Mouse (Mus musculus): Measurements from ENCODE around the gene Adamts1. TPM values are rescaled to one million over a fixed set of nuclear protein-coding genes. Genes with fewer than 3 reads are reported as not detected.

The Adamts1 gene
- 11.4 and 13.9 TPM in 2 replicates for polyA plus RNA-seq (2015; fragmentation: Nextera tagmentation; extraction: Ambion mirVana)

DNA sequence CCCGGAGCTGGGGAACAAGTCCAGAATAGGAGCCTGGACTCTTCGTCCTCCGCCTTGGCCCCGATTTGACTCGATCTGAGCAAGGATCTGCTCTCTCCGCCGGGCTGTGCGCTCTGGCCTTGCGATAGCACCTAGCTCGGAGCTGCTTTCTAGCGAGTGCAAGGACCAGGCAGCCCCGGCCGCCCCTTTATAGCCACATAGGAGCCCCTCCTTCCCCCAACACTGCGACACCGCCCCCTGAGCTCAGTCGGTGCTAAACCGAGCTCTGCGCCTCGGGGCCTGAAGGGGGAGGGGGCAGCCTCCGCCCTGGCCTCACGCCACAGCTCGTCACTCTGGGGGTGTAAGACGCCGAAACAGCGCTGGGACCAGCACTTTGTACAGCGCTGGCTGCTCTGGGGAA lies at the start of gene Adamts1:
Gene Adamts1 (minus strand): TSS at position 160 of the 400 bp plus-strand sequence.
- Histone ChIP-seq H3K4me2 (peak within 1 kb of the TSS; percentile 100), H3K9me3 (no peaks in the 10 kb centered on the region), H3K27me3 (peaks cover 11% of the 10 kb centered on the region; the same call in 1 of the 2 replicates), H3K4me3 (peak within 1 kb of the TSS; percentile 54), H3K4me1 (replicated peaks) (peaks cover 30% of the 10 kb centered on the region), H3K27ac (replicated peaks) (peak within 1 kb of the TSS; percentile 79), H3K36me3 (no peaks in the 10 kb centered on the region), H3K9ac (peak within 1 kb of the TSS; percentile 63)
- under 1% methylated on average over 26 of the region's 26 CpGs for WGBS
- ATAC-seq (ENCODE audit: low FRiP score, low read depth) = peak; percentile 76

DNA sequence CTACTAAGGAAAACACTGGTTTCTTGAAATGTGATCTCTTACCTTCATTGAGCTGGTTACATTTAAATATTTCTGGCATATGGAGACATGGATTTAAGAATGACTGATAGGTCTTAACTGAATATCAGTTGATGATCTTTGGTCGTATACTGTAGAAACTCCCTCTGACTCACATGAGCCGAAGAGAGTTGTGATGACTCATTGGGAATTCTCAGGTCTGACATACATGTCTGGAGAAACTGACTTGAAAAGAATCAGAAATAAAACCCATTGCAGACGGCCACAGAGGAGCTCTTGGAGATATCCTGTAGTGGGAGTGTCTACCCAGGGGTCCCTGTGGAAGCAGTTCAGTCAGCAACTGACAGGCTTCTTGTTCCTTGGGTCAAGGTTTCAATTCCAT lies 24.2 kb upstream of the Adamts1 start:
- no peaks in the 10 kb centered on the region for H3K4me1 ChIP-seq (replicated peaks)
- H3K9me3 ChIP-seq = no peaks in the 10 kb centered on the region
- H3K27ac ChIP-seq (replicated peaks) = no peak overlapping the region
- ATAC-seq (ENCODE audit: low FRiP score, low read depth) = no peak
- H3K36me3 ChIP-seq = no peaks in the 10 kb centered on the region
- 80% methylated on average over 3 of the region's 3 CpGs for WGBS
- no peak overlapping the region for H3K9ac ChIP-seq
- H3K27me3 ChIP-seq = no peaks in the 10 kb centered on the region
- H3K4me2 ChIP-seq = no peak overlapping the region
- no peak overlapping the region for H3K4me3 ChIP-seq

DNA sequence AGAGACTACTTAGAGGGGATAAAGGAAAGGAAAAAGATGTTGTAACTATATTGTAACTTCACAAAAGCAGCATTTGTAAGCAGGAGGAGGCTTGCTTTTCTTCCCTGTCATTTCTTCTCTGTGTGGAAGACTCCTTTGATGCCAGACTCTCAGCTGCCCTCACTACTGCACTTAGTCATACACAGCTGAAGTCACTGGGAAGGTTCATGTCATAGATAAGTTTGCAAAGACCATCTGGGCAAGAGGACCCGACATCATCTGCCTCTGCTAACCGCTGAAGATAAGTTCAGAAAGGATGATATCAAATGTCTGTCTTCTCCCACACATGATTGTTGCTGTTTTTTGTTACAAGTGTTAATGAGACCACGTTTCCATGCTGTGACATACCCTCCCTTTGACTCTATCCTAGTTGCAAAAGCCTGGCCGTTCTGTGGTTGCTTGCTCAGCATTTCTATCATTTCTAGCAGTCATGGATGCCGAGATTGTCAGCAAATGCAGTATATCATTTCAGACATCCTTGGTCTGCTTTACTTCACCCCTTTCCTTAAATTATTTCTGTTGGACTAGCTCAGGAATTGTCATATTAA lies 19.5 kb upstream of the Adamts1 start:
- no peak for ATAC-seq (ENCODE audit: low FRiP score, low read depth)

DNA sequence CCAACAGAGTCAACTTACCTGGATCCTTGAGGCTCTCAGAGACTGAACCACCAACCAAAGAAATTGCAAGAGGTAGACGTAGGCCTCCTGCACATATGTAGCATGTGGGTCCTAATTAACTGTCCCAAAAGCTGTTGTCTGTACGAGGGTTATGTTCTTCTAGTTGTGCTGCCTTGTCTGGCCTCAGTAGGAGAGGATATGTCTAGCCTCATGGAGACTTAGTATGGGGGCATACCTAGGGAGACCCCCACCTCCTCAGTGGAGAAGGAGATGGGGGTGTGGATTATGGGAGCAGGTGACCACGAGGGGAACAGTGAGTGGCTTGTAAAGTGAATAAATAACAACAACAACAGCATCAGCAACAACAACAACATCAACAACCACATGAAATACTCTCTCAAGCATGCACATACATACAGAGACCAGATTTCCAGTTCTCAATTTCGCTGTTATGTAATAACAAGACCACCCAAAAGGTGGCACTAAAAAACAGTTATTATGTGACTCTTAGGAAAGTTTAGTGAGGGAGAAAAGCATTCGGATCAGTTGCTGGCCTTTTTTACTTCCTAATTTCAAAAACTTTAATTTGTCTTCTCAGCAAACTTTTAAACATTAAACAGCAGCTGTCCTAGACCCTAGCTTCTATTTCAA lies 17.0 kb upstream of the Adamts1 start:
- 60% methylated on average over 5 of the region's 5 CpGs for WGBS
- H3K4me3 ChIP-seq = no peak overlapping the region
- H3K27ac ChIP-seq (replicated peaks) = no peak overlapping the region
- ATAC-seq (ENCODE audit: low FRiP score, low read depth) = peak; percentile 61
- no peaks in the 10 kb centered on the region for H3K36me3 ChIP-seq
- H3K9me3 ChIP-seq = no peaks in the 10 kb centered on the region
- no peaks in the 10 kb centered on the region for H3K4me1 ChIP-seq (replicated peaks)
- no peak overlapping the region for H3K9ac ChIP-seq
- H3K27me3 ChIP-seq = no peaks in the 10 kb centered on the region
- no peak overlapping the region for H3K4me2 ChIP-seq

More for the DNA sequence above, 19.5 kb upstream of the Adamts1 start:
- Histone ChIP-seq H3K27me3 (no peaks in the 10 kb centered on the region), H3K4me2 (no peak overlapping the region), H3K9ac (no peak overlapping the region), H3K9me3 (no peaks in the 10 kb centered on the region), H3K36me3 (no peaks in the 10 kb centered on the region), H3K27ac (replicated peaks) (no peak overlapping the region), H3K4me1 (replicated peaks) (no peaks in the 10 kb centered on the region), H3K4me3 (no peak overlapping the region)
- WGBS = 83% methylated on average over 5 of the region's 5 CpGs

DNA sequence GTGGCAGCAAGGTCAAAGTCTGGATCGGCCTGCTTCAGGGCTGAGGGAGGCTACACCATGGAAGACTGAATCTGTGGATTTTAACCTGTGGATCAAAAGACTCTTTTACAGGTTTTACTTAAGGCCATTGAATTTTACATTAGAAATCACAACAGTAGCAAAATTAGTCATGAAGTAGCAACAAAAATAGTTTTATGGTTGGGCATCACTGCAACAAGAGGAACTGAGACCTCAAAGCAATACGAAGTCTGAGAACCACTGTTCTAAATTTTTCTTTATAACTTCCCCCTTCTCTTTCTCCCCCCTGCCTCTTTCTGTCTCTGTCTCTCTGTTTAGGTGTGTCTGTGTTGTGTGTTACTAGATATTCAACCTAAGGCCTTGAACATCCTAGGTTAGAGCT lies 11.2 kb upstream of the Adamts1 start:
- WGBS = 97% methylated on average over 2 of the region's 2 CpGs
- ATAC-seq (ENCODE audit: low FRiP score, low read depth) = no peak
- H3K4me2 ChIP-seq = no peak overlapping the region

DNA sequence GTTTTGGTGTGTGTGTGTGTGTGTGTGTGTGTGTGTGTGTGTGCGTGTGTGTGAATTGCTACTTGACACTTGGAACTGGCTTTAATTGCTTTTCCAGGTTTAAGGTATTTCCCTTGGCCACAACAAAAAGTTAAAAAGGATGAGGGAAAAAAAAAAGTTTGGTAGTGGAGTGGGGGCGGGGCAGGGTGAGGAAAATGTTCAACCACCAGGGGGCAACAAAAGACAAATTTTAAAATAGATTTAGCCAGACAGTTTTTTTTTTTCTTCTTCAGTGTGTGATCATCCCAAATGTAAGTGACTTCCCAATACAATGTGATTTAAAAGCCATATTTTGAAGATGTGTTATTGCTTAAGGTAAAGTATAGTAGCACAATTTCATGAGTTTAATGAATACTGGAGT lies 4.7 kb upstream of the Adamts1 start:
- Histone ChIP-seq H3K9me3 (no peaks in the 10 kb centered on the region), H3K27ac (replicated peaks) (no peak overlapping the region), H3K4me3 (no peak overlapping the region), H3K9ac (no peak overlapping the region), H3K4me1 (replicated peaks) (peaks cover 16% of the 10 kb centered on the region), H3K36me3 (no peaks in the 10 kb centered on the region), H3K27me3 (peaks cover 11% of the 10 kb centered on the region; the same call in 1 of the 2 replicates), H3K4me2 (0 out of 2 replicates have a peak overlapping the region, but pooled peaks have one; percentile 21)
- WGBS = 18% methylated on average over 2 of the region's 2 CpGs
- no peak for ATAC-seq (ENCODE audit: low FRiP score, low read depth)

More for the DNA sequence above, 11.2 kb upstream of the Adamts1 start:
- Histone ChIP-seq H3K27ac (replicated peaks) (no peak overlapping the region), H3K4me1 (replicated peaks) (no peaks in the 10 kb centered on the region), H3K4me3 (no peak overlapping the region), H3K27me3 (no peaks in the 10 kb centered on the region), H3K9ac (no peak overlapping the region), H3K36me3 (no peaks in the 10 kb centered on the region), H3K9me3 (no peaks in the 10 kb centered on the region)

DNA sequence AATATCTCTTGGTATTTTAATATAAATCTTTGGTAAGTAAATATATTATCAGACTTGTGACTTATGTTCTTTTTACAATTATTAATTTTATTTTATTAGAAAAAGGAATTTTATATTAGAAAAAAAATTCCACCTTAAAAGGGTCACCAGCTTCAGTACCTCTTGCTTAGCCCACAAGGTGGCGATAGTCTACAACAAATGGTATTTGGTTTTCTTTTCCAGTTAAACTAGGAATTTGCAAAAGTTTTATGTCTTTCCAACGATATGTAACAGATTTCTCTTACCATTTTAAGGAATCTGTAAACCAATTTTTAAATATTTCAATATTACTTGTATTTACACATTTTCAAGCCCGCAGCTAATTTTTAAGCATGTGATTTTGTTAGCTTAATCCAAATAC lies 4.2 kb upstream of the Adamts1 start:
- Histone ChIP-seq H3K4me3 (no peak overlapping the region), H3K4me1 (replicated peaks) (peaks cover 21% of the 10 kb centered on the region), H3K27ac (replicated peaks) (no peak overlapping the region), H3K9me3 (no peaks in the 10 kb centered on the region), H3K36me3 (no peaks in the 10 kb centered on the region), H3K27me3 (peaks cover 11% of the 10 kb centered on the region; the same call in 1 of the 2 replicates), H3K4me2 (0 out of 2 replicates have a peak overlapping the region, but pooled peaks have one; percentile 21), H3K9ac (no peak overlapping the region)
- no peak for ATAC-seq (ENCODE audit: low FRiP score, low read depth)
- WGBS = 20% methylated on average over 3 of the region's 3 CpGs

DNA sequence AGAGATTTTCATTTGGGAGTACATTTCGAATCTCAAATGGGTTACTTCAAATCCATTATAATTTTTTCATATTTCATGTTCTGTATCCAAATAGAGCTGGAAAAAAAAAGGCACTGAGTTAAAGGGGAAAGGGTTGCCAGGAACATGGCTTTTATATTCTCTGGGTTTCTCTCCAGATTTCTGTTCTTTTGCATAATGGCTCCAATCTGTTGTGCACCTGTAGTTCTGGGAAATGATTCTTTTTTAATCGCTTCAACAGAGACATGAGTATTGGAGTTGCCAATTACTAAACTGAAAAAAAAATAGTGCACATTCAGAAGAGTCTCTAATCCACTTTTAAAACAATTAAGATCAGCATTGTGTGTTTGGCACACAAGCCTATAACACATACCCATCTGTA lies 2.7 kb upstream of the Adamts1 start:
- no peak overlapping the region for H3K4me3 ChIP-seq
- ATAC-seq (ENCODE audit: low FRiP score, low read depth) = no peak
- no peak overlapping the region for H3K27ac ChIP-seq (replicated peaks)
- H3K27me3 ChIP-seq = peaks cover 11% of the 10 kb centered on the region; the same call in 1 of the 2 replicates
- no peak overlapping the region for H3K4me2 ChIP-seq
- H3K9ac ChIP-seq = no peak overlapping the region
- H3K36me3 ChIP-seq = no peaks in the 10 kb centered on the region
- WGBS = 80% methylated on average over 2 of the region's 2 CpGs
- no peaks in the 10 kb centered on the region for H3K9me3 ChIP-seq
- peaks cover 28% of the 10 kb centered on the region for H3K4me1 ChIP-seq (replicated peaks)

DNA sequence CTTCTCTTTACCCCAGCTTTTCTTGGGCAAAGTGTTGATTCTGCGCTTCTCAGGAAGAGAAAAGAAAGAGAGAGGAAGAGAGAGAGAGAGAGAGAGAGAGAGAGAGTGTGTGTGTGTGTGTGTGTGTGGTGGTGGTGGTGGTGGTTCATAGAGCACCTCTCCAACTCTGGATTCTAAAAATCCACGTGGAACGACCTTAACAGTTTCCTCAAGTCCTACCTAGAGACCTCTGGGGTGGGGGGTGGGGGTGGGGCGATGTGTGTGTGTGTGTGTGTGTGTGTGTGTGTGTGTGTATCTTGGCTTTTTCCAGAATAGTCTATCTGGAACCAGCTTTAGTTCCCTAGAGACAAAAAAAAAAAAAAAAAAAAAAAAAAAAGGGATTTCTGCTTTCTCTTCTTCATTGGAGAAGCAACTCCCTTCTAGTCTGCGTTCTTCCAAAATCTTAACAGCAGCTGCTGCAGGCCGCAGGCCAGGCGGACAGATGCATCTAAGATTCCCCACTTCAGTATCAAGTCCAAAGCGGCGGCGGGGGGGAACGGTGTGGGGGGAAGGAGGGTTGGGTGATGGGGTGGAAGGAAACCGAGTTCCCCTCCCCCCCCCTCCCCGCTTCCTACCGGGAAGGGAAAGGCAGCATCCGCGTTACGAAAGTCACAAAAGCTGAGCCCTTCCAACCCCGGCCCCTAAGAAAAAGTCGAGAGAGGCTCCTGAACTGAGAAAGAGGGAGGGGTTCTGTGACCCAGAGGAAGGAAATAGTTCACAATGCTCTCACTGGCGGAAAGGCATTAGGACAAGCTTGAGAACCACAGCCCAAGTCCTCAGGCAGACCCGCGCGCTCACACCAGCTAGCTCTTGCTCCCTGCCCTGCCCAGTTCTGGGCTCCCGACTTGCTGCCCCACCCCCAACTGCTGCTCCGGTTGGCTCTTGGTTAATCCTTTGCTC lies 969 bp upstream of the Adamts1 start:
- peaks cover 30% of the 10 kb centered on the region for H3K4me1 ChIP-seq (replicated peaks)
- H3K27me3 ChIP-seq = peaks cover 11% of the 10 kb centered on the region; the same call in 1 of the 2 replicates
- peak overlapping the region; percentile 79 for H3K27ac ChIP-seq (replicated peaks)
- peak overlapping the region; percentile 100 for H3K4me2 ChIP-seq
- H3K9ac ChIP-seq = peak overlapping the region; percentile 63
- WGBS = under 1% methylated on average over 22 of the region's 25 CpGs
- H3K36me3 ChIP-seq = no peaks in the 10 kb centered on the region
- no peak; the same call in 1 of the 2 replicates for ATAC-seq (ENCODE audit: low FRiP score, low read depth)
- peak overlapping the region; percentile 54 for H3K4me3 ChIP-seq
- H3K9me3 ChIP-seq = no peaks in the 10 kb centered on the region

DNA sequence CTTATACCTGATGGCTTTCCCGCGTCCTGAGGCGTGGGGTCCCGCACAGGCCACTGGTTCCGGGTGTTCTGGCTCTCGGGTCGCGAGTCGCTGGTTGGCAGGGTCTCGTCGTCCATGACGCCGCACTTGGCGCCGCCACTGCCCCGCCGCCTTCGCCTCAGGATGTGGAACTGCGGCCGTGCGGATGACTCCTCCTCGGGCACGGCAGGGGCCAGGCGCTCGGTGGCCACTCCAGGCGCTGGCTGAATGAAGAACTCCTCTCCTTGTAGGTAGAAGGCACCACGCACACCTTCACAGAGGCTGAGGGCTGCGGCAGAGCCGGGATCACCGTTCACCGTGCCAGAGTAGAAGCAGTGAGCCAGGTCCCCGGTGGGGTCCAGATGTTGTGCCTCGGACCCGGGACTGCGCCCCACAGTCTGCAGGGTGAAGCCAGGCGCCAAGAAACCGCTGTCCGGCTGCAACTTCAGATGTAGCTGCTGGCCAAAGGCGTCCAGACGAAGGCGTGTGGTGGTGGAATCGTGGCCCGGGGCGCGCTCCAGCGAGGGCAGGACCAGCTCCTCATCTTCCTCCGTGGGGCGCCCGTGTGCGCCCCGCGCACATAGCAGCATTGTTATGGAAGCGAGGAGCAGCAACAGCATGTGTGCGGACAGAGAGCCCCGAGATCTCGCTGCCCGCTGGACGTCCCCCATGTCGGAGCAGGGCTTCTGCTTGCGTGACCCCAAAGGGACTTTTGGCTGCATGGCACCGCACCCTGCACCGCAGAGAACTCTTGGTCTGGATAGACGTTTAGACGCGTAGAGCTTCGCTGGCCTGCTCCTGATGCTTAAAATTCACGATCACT lies 722 bp downstream of the Adamts1 start:
- Histone ChIP-seq H3K27ac (replicated peaks) (peak overlapping the region; percentile 79), H3K36me3 (0 out of 2 replicates have a peak, but pooled peaks cover 6% of the 10 kb centered on the region), H3K4me2 (peak overlapping the region; percentile 100), H3K4me3 (peak overlapping the region; percentile 54), H3K27me3 (peaks cover 11% of the 10 kb centered on the region; the same call in 1 of the 2 replicates), H3K4me1 (replicated peaks) (peaks cover 30% of the 10 kb centered on the region), H3K9ac (peak overlapping the region; percentile 63), H3K9me3 (no peaks in the 10 kb centered on the region)
- under 1% methylated on average over 67 of the region's 67 CpGs for WGBS
- peak; percentile 10 for ATAC-seq (ENCODE audit: low FRiP score, low read depth)

DNA sequence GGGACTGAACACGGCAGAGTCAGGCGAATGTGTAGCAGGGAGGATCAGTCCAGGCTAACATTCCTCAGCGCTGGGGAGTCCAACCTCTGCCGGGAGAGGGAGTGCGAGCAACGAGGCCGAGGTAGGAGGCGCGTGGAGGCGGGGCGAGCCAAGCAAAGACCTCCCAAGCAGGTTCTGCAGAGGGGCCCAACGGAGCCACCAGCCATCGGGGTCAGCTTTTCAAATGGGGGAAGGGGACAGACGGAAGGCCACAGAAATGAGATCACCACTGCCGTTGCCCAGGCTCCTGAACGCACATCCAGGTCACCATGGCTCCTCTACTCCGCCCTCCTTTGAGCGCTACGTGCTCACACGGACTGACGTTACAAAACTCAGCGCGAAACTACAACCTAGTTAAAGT lies 1.7 kb downstream of the Adamts1 start:
- H3K27me3 ChIP-seq = peaks cover 11% of the 10 kb centered on the region; the same call in 1 of the 2 replicates
- peak overlapping the region; percentile 100 for H3K4me2 ChIP-seq
- under 1% methylated on average over 23 of the region's 23 CpGs for WGBS
- H3K4me3 ChIP-seq = peak overlapping the region; percentile 54
- peak overlapping the region; percentile 63 for H3K9ac ChIP-seq
- no peaks in the 10 kb centered on the region for H3K9me3 ChIP-seq
- peak; percentile 85 for ATAC-seq (ENCODE audit: low FRiP score, low read depth)
- peaks cover 30% of the 10 kb centered on the region for H3K4me1 ChIP-seq (replicated peaks)
- peak overlapping the region; percentile 79 for H3K27ac ChIP-seq (replicated peaks)
- peaks cover 12% of the 10 kb centered on the region; the same call in 1 of the 2 replicates for H3K36me3 ChIP-seq
